Mouse (Mus musculus): ENCODE measurements around the gene Il10ra. TPM values are rescaled to one million over a fixed set of nuclear protein-coding genes. Genes with fewer than 3 reads are reported as not detected.

Il10ra gene
- total RNA-seq, 2 experiments from 2014 or later = 2.6 to 2.7 TPM

GRCm38 (mm10) chr9:45207015-45207743, 61.8 kb downstream of the Il10ra start:
- no peak for DNase-seq (ENCODE audit: extremely low spot score in 1 of 2, low spot score in 1 of 2)

GRCm38 (mm10) chr9:45206121-45206520, 62.8 kb downstream of the Il10ra start:
- DNase-seq (ENCODE audit: extremely low spot score in 1 of 2, low spot score in 1 of 2) = no peak

- DNase-seq (ENCODE audit: extremely low spot score in 1 of 2, low spot score in 1 of 2) = no peak
Measured at GRCm38 (mm10) chr9:45205143-45205542, 63.8 kb downstream of the Il10ra start.

Small RNA genes lying within 50 kb of the gene (microRNA-seq; reads per million reads assigned to microRNA genes)
- gene Mir7086 = 0 reads per million in 2 experiments

Other genes starting within 250 kb of the Il10ra start
- under 1 TPM; 0.75 to 0.79 TPM for gene Mpzl2, start 229.3 kb downstream of the Il10ra start, total RNA-seq (2021)
- 1 to 10 TPM; 4.3 to 5.3 TPM for gene Mpzl3, start 214.0 kb downstream of the Il10ra start, total RNA-seq (2021)
- under 1 TPM in 1 of 2 experiments, not detected in 1; 0.32 TPM for gene Jaml, start 190.0 kb downstream of the Il10ra start, total RNA-seq (2021)
- gene Scn2b, start 151.4 kb downstream of the Il10ra start, total RNA-seq (2021) = 100 to 1,000 TPM; 243 to 261 TPM
- 10 to 100 TPM; 11.0 to 12.3 TPM for gene Scn4b, start 130.8 kb downstream of the Il10ra start, total RNA-seq (2021)
- gene BC049352, start 87.1 kb downstream of the Il10ra start, total RNA-seq (2021) = under 1 TPM; 0.47 to 0.56 TPM
- not detected for gene Tmprss4, start 65.1 kb downstream of the Il10ra start, total RNA-seq (2021)
- not detected for gene Tmprss13, start 50.0 kb upstream of the Il10ra start, total RNA-seq (2021)
- 100 to 1,000 TPM in 1 of 2 experiments, 10 to 100 TPM in 1; 82.2 to 112 TPM for gene Fxyd6, start 101.0 kb upstream of the Il10ra start, total RNA-seq (2021)
- gene Fxyd2, start 130.5 kb upstream of the Il10ra start, total RNA-seq (2021) = 10 to 100 TPM in 1 of 2 experiments, 1 to 10 TPM in 1; 8.3 to 10.6 TPM
- gene Dscaml1, start 157.5 kb upstream of the Il10ra start, total RNA-seq (2021) = 10 to 100 TPM; 74.4 to 96.5 TPM